Mouse (Mus musculus): Measurements from ENCODE around the gene Zfand3. TPM values are rescaled to one million over a fixed set of nuclear protein-coding genes. Genes with fewer than 3 reads are reported as not detected.

Gene Zfand3
- polyA plus RNA-seq, 1 experiment from 2014 or later: 55.1 TPM

GRCm38 (mm10) chr17:30255928-30256560 lies 251.5 kb downstream of the Zfand3 start:
- 76% methylated on average over 8 of the region's 8 CpGs for whole genome bisulfite sequencing
- H3K4me3 ChIP-seq (ENCODE audit: low read depth, low read length): no peak overlapping the region
- H3K4me1 ChIP-seq (ENCODE audit: control insufficient read depth, insufficient read depth, low read length): peaks cover 9% of the 10 kb centered on the region
- no peak overlapping the region for H3K27ac ChIP-seq (replicated peaks; ENCODE audit: low read depth, low read length)
- H3K9ac ChIP-seq (ENCODE audit: low read length): no peak overlapping the region
- no peak overlapping the region for H3K4me2 ChIP-seq (ENCODE audit: low read depth, severe bottlenecking)
- no peak for DNase-seq (ENCODE audit: low spot score)
- H3K36me3 ChIP-seq (ENCODE audit: control insufficient read depth, insufficient read depth, low read length): no peaks in the 10 kb centered on the region
- no peaks in the 10 kb centered on the region for H3K27me3 ChIP-seq (ENCODE audit: control insufficient read depth, insufficient read depth, low read length)
- no peak for ATAC-seq (ENCODE audit: insufficient number of reproducible peaks, low FRiP score, low TSS enrichment, low read depth)
- H3K9me3 ChIP-seq (ENCODE audit: control insufficient read depth, low read length): no peaks in the 10 kb centered on the region

- H3K9me3 ChIP-seq (ENCODE audit: control insufficient read depth, low read length): no peaks in the 10 kb centered on the region
- H3K4me2 ChIP-seq (ENCODE audit: low read depth, severe bottlenecking): no peak overlapping the region
- no peaks in the 10 kb centered on the region for H3K36me3 ChIP-seq (ENCODE audit: control insufficient read depth, insufficient read depth, low read length)
- H3K9ac ChIP-seq (ENCODE audit: low read length): no peak overlapping the region
- 80% methylated on average over 4 of the region's 4 CpGs for WGBS
- H3K4me3 ChIP-seq (ENCODE audit: low read depth, low read length): no peak overlapping the region
- no peak overlapping the region for H3K27ac ChIP-seq (replicated peaks; ENCODE audit: low read depth, low read length)
- DNase-seq (ENCODE audit: low spot score) (no peak), ATAC-seq (ENCODE audit: insufficient number of reproducible peaks, low FRiP score, low TSS enrichment, low read depth) (no peak)
- H3K27me3 ChIP-seq (ENCODE audit: control insufficient read depth, insufficient read depth, low read length): no peaks in the 10 kb centered on the region
- H3K4me1 ChIP-seq (ENCODE audit: control insufficient read depth, insufficient read depth, low read length): peaks cover 15% of the 10 kb centered on the region
These were observed 253.9 kb downstream of the Zfand3 start for GRCm38 (mm10) chr17:30258480-30258879.

DNA sequence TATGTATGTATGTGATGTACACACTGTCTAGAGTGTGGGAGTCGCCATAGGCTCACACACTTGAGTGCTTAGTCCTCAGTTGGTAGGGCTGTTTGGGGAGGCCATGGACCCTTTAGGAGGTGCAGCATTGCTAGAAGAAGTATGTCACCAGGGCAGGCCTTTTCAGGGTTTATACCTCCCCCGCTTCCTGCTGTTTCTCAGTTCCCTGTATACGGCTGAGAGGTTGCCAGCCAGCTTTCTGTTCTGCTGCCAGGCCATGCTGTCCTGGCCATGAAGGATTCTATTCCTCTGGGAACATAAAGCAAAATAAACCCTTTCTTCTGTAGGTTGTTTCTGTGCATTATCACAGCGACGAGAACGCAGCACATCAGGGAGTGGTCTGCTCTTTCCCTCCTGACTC lies 255.4 kb downstream of the Zfand3 start:
- H3K4me2 ChIP-seq (ENCODE audit: low read depth, severe bottlenecking): no peak overlapping the region
- H3K36me3 ChIP-seq (ENCODE audit: control insufficient read depth, insufficient read depth, low read length): no peaks in the 10 kb centered on the region
- peaks cover 15% of the 10 kb centered on the region for H3K4me1 ChIP-seq (ENCODE audit: control insufficient read depth, insufficient read depth, low read length)
- H3K9ac ChIP-seq (ENCODE audit: low read length): no peak overlapping the region
- 80% methylated on average over 6 of the region's 6 CpGs for WGBS
- ATAC-seq (ENCODE audit: insufficient number of reproducible peaks, low FRiP score, low TSS enrichment, low read depth) (no peak), DNase-seq (ENCODE audit: low spot score) (no peak)
- H3K27me3 ChIP-seq (ENCODE audit: control insufficient read depth, insufficient read depth, low read length): no peaks in the 10 kb centered on the region
- H3K27ac ChIP-seq (replicated peaks; ENCODE audit: low read depth, low read length): no peak overlapping the region
- no peaks in the 10 kb centered on the region for H3K9me3 ChIP-seq (ENCODE audit: control insufficient read depth, low read length)
- H3K4me3 ChIP-seq (ENCODE audit: low read depth, low read length): no peak overlapping the region

Other genes starting within 250 kb of the Zfand3 start
- 1.9 and 2.9 TPM in 2 replicates for gene Mdga1, start 34.6 kb upstream of the Zfand3 start, polyA plus RNA-seq (2014; fragmentation: Nextera tagmentation; extraction: Ambion mirVana)